Mouse (Mus musculus) activated CD4-positive, CD25-positive, alpha-beta regulatory T cell, adult 9 weeks (primary cell): ENCODE data around the gene Krt78. TPM values are rescaled to one million over a fixed set of nuclear protein-coding genes. Genes with fewer than 3 reads are reported as not detected.

Experiments used
- polyA plus RNA-seq: library from polyadenylated mRNA; unstranded; fragments of 100-300 nt; shearing (Covaris generic); gene quantifications from one replicate; pipeline ENCODE4 v1.2.1, GENCODE M21; 2017

The Krt78 gene
- polyA plus RNA-seq: not detected

DNA sequence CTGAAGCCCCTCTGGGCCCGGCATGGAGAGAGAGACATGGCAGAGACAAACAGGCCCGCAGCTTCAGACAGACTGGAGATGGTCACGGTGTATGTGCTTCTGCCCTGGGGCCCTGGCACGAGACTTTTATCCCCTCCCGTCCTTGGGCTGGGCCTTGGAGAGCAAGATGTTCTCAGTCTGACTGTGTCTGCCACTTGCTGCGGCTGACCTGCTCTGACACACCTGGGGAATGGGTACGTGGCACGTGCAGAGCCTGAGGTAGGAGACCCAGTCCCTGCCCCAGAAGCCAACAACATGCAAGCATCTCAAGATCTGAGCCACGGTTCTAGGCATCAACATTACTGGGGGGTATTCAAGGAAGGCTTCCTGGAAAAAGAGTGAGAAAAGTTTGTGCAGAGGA is at the start of gene Krt78:
TSS of gene Krt78 (minus strand) at position 101 of the 400 bp plus-strand sequence.

DNA sequence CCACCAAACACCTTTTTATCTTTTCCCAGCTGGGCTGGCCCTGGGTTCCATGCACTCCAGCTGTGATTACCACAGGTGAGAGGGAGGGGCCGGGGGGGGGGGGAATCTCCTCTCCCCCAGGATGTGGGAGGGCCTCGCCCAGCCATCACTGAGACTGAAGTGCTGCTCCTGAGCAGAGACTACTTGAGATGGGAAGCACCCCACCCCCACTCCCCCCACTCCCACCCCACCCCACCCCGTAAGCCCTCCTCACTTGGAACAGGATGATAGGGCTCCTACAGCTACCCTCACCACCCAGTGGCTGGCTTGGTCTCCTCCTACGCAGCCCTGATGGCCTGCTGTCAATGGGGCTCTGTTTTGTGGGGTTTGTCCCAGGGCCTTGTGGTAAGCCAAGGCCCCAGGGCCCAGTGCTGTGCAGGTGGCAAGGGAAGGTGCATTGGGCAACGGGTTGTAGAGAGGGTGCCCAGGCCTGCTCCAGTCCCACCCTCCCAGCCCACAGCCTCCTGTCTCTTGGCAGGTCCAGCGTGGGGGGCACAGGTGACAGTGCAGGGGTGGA is 13.7 kb downstream of the Krt78 start, which contains the start of gene Krt79:
TSS of gene Krt79 (minus strand) at position 51 of the 556 bp plus-strand sequence.

DNA sequence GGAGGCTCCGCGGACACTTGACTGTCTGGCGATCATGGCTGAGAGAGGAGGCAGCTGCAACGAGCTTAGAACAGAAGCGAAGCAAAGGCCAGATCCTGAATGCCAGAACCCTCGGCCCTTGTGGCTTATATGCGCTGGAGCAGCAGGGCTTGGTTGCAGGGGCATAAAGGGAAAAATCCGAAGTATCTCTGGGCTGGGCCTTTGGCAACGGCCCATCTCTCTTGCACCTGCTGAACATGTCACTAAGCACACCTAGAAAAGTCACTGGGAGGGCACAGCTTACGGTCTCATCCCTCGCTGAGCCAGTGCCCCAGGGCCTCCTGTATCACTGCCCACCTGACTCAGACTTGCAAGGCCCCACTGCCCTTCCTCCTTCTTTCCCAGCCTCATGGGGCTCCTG is 29.5 kb downstream of the Krt78 start, which contains the start of gene Krt4:
TSS of gene Krt4 (minus strand) at position 101 of the 400 bp plus-strand sequence.

Other genes starting within 250 kb of the Krt78 start
- gene Krt5, start 241.4 kb downstream of the Krt78 start, polyA plus RNA-seq: not detected
- gene Krt71, start 211.2 kb downstream of the Krt78 start, polyA plus RNA-seq: not detected
- not detected for gene Krt72, start 167.8 kb downstream of the Krt78 start, polyA plus RNA-seq
- not detected for gene Krt73, start 151.9 kb downstream of the Krt78 start, polyA plus RNA-seq
- not detected for gene Krt2, start 136.1 kb downstream of the Krt78 start, polyA plus RNA-seq
- gene Krt1, start 103.5 kb downstream of the Krt78 start, polyA plus RNA-seq: not detected
- gene Krt77, start 84.6 kb downstream of the Krt78 start, polyA plus RNA-seq: not detected
- not detected for gene Krt76, start 61.4 kb downstream of the Krt78 start, polyA plus RNA-seq
- not detected for gene Krt4, start 29.6 kb downstream of the Krt78 start, polyA plus RNA-seq
- not detected for gene Krt79, start 14.0 kb downstream of the Krt78 start, polyA plus RNA-seq
- not detected for gene Krt8, start 50.2 kb upstream of the Krt78 start, polyA plus RNA-seq
- gene Krt18, start 73.9 kb upstream of the Krt78 start, polyA plus RNA-seq: 0.76 TPM
- gene Eif4b, start 119.5 kb upstream of the Krt78 start, polyA plus RNA-seq: 154 TPM
- 1.7 TPM for gene Tns2, start 146.1 kb upstream of the Krt78 start, polyA plus RNA-seq
- 63.5 TPM for gene Spryd3, start 181.9 kb upstream of the Krt78 start, polyA plus RNA-seq
- 0.33 TPM for gene Igfbp6, start 190.1 kb upstream of the Krt78 start, polyA plus RNA-seq
- 1.5 TPM for gene Soat2, start 196.2 kb upstream of the Krt78 start, polyA plus RNA-seq
- 68.1 TPM for gene Zfp740, start 249.0 kb upstream of the Krt78 start, polyA plus RNA-seq